Mouse (Mus musculus): ENCODE measurements at regions not wholly inside any gene's neighbourhood (a gene's known extent, or its start where the extent isn't known, plus 50 kb on each side); places are given as distances from the start of the nearest gene placed in this dataset.

GRCm38 (mm10) chr12:50926234-50926633, 277.3 kb upstream of the Prkd1 start:
- Histone ChIP-seq H3K4me3 (ENCODE audit: control insufficient read depth in 1 of 2, insufficient read depth in 1 of 2, low read depth in 2 of 2, low read length in 2 of 2) (no peak overlapping the region), H3K4me1 (ENCODE audit: control insufficient read depth in 1 of 2, insufficient read depth in 2 of 2, low read length in 2 of 2) (no peaks in the 10 kb centered on the region), H3K27me3 (ENCODE audit: control insufficient read depth in 1 of 2, insufficient read depth in 2 of 2, low read length in 2 of 2) (no peaks in the 10 kb centered on the region), H3K9me3 (replicated peaks; ENCODE audit: insufficient read depth, low read length) (no peaks in the 10 kb centered on the region), H3K27ac (ENCODE audit: control insufficient read depth, low read depth, low read length) (no peak overlapping the region), H3K9ac (ENCODE audit: control insufficient read depth, low read depth, low read length, poor library complexity, severe bottlenecking) (no peak overlapping the region), H3K36me3 (ENCODE audit: control insufficient read depth in 1 of 2, insufficient read depth in 2 of 2, low read length in 2 of 2) (no peaks in the 10 kb centered on the region), H3K79me2 (ENCODE audit: control insufficient read depth, insufficient read depth, low read length, poor library complexity) (no peaks in the 10 kb centered on the region)
- DNase-seq (ENCODE audit: low read depth, low spot score) = no peak
- TF ChIP-seq KAT2A (conservative IDR thresholded peaks at IDR 0.05; ENCODE audit: low read depth, low read length) (no peak), ZMIZ1 (IDR thresholded peaks at IDR 0.05; ENCODE audit: low read depth, low read length) (no peak), ZKSCAN1 (IDR thresholded peaks at IDR 0.05; ENCODE audit: low read depth, low read length) (no peak), NELFE (IDR thresholded peaks at IDR 0.05; ENCODE audit: low read depth, low read length) (no peak), MAFK (IDR thresholded peaks at IDR 0.05; ENCODE audit: borderline replicate concordance, low read depth, low read length) (no peak), ELF1 (IDR thresholded peaks at IDR 0.05; ENCODE audit: low read depth, low read length) (no peak), MYB (IDR thresholded peaks at IDR 0.05; ENCODE audit: low read depth, low read length) (no peak), USF1 (IDR thresholded peaks at IDR 0.05; ENCODE audit: low read depth, low read length) (no peak), CTCF (IDR thresholded peaks at IDR 0.05 in 2 of 3, conservative IDR thresholded peaks at IDR 0.05 in 1 of 3; ENCODE audit: control insufficient read depth in 1 of 3, insufficient read depth in 1 of 3, low read depth in 2 of 3, low read length in 3 of 3, poor library complexity in 1 of 3, severe bottlenecking in 1 of 3) (no peak), ETS1 (IDR thresholded peaks at IDR 0.05; ENCODE audit: low read depth, low read length) (no peak), ZC3H11A (IDR thresholded peaks at IDR 0.05; ENCODE audit: low read depth, low read length) (no peak), MEF2A (IDR thresholded peaks at IDR 0.05; ENCODE audit: extremely low read depth, insufficient replicate concordance, low read depth, low read length, poor library complexity, severe bottlenecking) (no peak), E2F4 (IDR thresholded peaks at IDR 0.05; ENCODE audit: borderline replicate concordance, low read depth, low read length) (no peak), POLR2A (IDR thresholded peaks at IDR 0.05; ENCODE audit: control insufficient read depth in 1 of 2, insufficient read depth in 1 of 2, low read depth in 1 of 2, low read length in 2 of 2, poor library complexity in 1 of 2) (no peak)

DNA sequence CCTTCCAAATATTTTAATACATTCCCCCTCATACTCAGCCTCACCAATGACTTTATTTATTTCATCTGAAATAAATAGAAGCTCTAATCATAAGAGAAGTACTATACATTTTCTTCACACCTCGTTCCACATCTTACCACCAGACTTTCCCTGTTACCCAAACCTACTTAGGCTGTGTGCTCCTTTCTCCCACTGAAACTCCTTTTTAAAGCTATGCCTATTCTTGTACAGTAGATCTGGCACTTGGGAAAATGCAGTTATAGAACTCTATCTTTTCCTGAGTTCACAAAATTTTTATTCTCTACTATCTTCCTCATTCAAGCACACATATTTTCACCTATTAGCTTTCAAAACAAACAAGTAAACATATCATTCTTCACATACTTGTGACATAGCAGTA, 272.8 kb upstream of the Prkd1 start:
- Histone ChIP-seq H3K9me3 (replicated peaks; ENCODE audit: insufficient read depth, low read length) (no peaks in the 10 kb centered on the region), H3K9ac (ENCODE audit: control insufficient read depth, low read depth, low read length, poor library complexity, severe bottlenecking) (no peak overlapping the region), H3K36me3 (ENCODE audit: control insufficient read depth in 1 of 2, insufficient read depth in 2 of 2, low read length in 2 of 2) (no peaks in the 10 kb centered on the region), H3K4me1 (ENCODE audit: control insufficient read depth in 1 of 2, insufficient read depth in 2 of 2, low read length in 2 of 2) (no peaks in the 10 kb centered on the region), H3K27ac (ENCODE audit: control insufficient read depth, low read depth, low read length) (no peak overlapping the region), H3K4me3 (ENCODE audit: control insufficient read depth in 1 of 2, insufficient read depth in 1 of 2, low read depth in 2 of 2, low read length in 2 of 2) (no peak overlapping the region), H3K79me2 (ENCODE audit: control insufficient read depth, insufficient read depth, low read length, poor library complexity) (no peaks in the 10 kb centered on the region), H3K27me3 (ENCODE audit: control insufficient read depth in 1 of 2, insufficient read depth in 2 of 2, low read length in 2 of 2) (no peaks in the 10 kb centered on the region)
- TF ChIP-seq SIN3A (IDR thresholded peaks at IDR 0.05; ENCODE audit: low read length) = no peak
- TF ChIP-seq GABPA (IDR thresholded peaks at IDR 0.05; ENCODE audit: low read depth, low read length) = no peak
- no peak for TF ChIP-seq GATA1 (IDR thresholded peaks at IDR 0.05; ENCODE audit: low read depth, low read length)
- TF ChIP-seq POLR2AphosphoS5 (IDR thresholded peaks at IDR 0.05; ENCODE audit: borderline replicate concordance, low read depth, low read length) = no peak
- no peak for TF ChIP-seq MAFK (IDR thresholded peaks at IDR 0.05; ENCODE audit: borderline replicate concordance, low read depth, low read length)
- no peak for TF ChIP-seq TAL1 (IDR thresholded peaks at IDR 0.05; ENCODE audit: low read length)
- TF ChIP-seq TBP (IDR thresholded peaks at IDR 0.05; ENCODE audit: low read depth, low read length) = no peak
- TF ChIP-seq TCF12 (IDR thresholded peaks at IDR 0.05; ENCODE audit: low read depth, low read length) = no peak
- TF ChIP-seq POLR2A (IDR thresholded peaks at IDR 0.05; ENCODE audit: control insufficient read depth in 1 of 2, insufficient read depth in 1 of 2, low read depth in 1 of 2, low read length in 2 of 2, poor library complexity in 1 of 2) = no peak
- TF ChIP-seq E2F4 (IDR thresholded peaks at IDR 0.05; ENCODE audit: borderline replicate concordance, low read depth, low read length) = no peak
- no peak for TF ChIP-seq RCOR1 (IDR thresholded peaks at IDR 0.05; ENCODE audit: low read depth, low read length)
- TF ChIP-seq MEF2A (IDR thresholded peaks at IDR 0.05; ENCODE audit: extremely low read depth, insufficient replicate concordance, low read depth, low read length, poor library complexity, severe bottlenecking) = no peak
- TF ChIP-seq MYC (IDR thresholded peaks at IDR 0.05; ENCODE audit: low read depth, low read length) = no peak
- no peak for TF ChIP-seq RAD21 (IDR thresholded peaks at IDR 0.05; ENCODE audit: low read depth, low read length)
- TF ChIP-seq HCFC1 (IDR thresholded peaks at IDR 0.05; ENCODE audit: low read depth, low read length) = no peak
- no peak for TF ChIP-seq ELF1 (IDR thresholded peaks at IDR 0.05; ENCODE audit: low read depth, low read length)
- TF ChIP-seq BHLHE40 (IDR thresholded peaks at IDR 0.05; ENCODE audit: borderline replicate concordance, low read depth, low read length) = no peak
- DNase-seq (ENCODE audit: low read depth, low spot score) = no peak

All from MEL (cell line).